Mouse (Mus musculus): ENCODE results near the gene Phf6. TPM values are rescaled to one million over a fixed set of nuclear protein-coding genes. Genes with fewer than 3 reads are reported as not detected.
"Not testable (repeated sequence)": the region's sequence is repeated elsewhere in the genome, so short reads cannot be mapped to it uniquely, and the experiment has no call there.

Gene Phf6
- 103 and 104 TPM in 2 replicates for polyA plus RNA-seq (2016; fragmentation: Nextera tagmentation; extraction: Ambion mirVana)

DNA sequence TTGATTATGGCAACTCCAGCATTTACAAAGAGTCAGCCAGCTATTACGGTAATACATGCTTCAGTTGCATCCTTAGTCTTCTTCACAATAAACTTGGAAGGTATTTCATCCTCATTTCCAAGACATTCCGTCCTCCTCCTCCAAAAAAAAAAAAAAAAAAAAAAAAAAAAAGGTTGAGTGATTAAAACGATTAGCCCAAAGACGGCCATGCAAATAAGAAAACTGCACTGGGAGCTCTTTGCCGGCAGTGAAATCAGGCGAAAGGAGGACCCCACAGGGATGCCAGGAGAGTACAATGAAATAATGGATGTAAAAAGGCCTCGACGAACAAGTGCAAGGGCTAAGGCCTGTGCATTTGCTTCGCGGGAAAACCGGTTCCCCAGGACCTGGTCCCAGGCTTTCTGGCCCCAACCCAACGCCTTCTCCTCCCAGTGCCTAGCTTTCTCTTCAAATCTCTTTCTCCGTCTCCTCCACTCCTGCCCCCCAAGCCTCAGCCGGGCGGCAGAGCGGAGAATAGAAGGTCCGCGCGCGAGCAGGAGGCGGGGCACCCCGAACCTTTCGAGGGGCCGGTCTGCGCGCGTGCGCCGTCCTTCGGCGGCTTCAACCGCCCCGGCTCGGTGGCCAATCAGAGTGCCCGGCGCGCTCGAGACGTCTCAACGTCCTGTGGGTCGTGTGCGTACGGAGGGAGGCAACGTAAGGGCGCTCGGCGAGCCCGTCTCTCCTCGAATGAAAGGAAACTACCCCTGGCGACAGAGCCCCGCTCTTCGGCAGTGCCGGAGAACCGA is at the start of gene Phf6:
TSS of gene Phf6 (plus strand) at position 680 of the 785 bp plus-strand sequence.
- no peaks in the 10 kb centered on the region for H3K27me3 ChIP-seq (replicated peaks; ENCODE audit: low read depth, poor library complexity, severe bottlenecking)
- no peaks in the 10 kb centered on the region for H3K9me3 ChIP-seq
- H3K27ac ChIP-seq (replicated peaks), result peak within 1 kb of the TSS; percentile 95
- peaks cover 3% of the 10 kb centered on the region; the same call in 1 of the 2 replicates for H3K4me1 ChIP-seq
- H3K4me3 ChIP-seq, result peak within 1 kb of the TSS; percentile 73
- WGBS, result 29% methylated on average over 54 of the region's 54 CpGs
- peak; percentile 93 for DNase-seq (ENCODE audit: low spot score)
- H3K36me3 ChIP-seq (replicated peaks), result no peaks in the 10 kb centered on the region

DNA sequence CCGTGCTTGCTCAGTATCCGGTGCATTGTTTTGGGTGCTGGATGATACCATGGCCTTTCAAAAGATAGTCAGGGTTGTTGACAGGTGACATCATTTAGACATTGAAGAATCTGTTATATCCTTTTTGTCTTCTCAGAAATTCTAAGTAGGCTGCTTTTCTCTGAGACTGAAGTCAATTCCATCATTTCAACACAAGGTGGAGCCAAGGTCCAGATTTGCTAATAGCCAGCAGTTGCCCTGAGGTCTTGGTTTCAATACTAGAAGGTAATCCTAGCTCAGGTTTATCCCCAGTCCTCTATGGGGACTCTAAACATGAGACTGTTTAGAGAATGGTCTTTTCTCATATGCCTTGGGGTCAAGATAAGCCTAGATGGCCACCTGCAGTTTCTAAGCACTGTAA is 47.9 kb upstream of the Phf6 start:
- H3K4me3 ChIP-seq, result no peak overlapping the region
- 48% methylated on average over 2 of the region's 2 CpGs for WGBS
- H3K9me3 ChIP-seq, result no peaks in the 10 kb centered on the region
- no peak overlapping the region for H3K27ac ChIP-seq (replicated peaks)
- H3K4me1 ChIP-seq, result no peaks in the 10 kb centered on the region
- DNase-seq (ENCODE audit: low spot score), result no peak
- no peaks in the 10 kb centered on the region for H3K27me3 ChIP-seq (replicated peaks; ENCODE audit: low read depth, poor library complexity, severe bottlenecking)
- H3K36me3 ChIP-seq (replicated peaks), result no peaks in the 10 kb centered on the region

DNA sequence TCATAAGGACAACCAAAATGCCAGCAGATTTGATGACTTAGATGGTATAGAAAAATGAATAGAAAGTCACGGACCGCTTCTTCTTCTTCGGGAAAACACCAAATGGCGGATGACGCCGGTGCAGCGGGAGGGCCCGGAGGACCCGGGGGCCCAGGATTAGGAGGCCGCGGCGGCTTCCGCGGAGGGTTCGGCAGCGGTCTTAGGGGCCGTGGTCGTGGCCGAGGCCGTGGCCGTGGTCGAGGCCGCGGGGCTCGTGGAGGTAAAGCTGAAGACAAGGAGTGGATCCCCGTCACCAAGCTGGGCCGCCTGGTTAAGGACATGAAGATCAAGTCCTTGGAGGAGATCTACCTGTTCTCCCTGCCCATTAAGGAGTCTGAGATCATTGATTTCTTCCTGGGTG is 13.6 kb upstream of the Phf6 start:
- H3K4me3 ChIP-seq; H3K27me3 ChIP-seq (replicated peaks; ENCODE audit: low read depth, poor library complexity, severe bottlenecking); H3K36me3 ChIP-seq (replicated peaks); DNase-seq (ENCODE audit: low spot score); H3K9me3 ChIP-seq; H3K4me1 ChIP-seq; H3K27ac ChIP-seq (replicated peaks): not testable (repeated sequence)
- 76% methylated on average over 25 of the region's 27 CpGs for WGBS

- DNase-seq (ENCODE audit: low spot score), result no peak
- no peaks in the 10 kb centered on the region for H3K9me3 ChIP-seq
- WGBS, result 26% methylated on average over 26 of the region's 26 CpGs
- peaks cover 3% of the 10 kb centered on the region; the same call in 1 of the 2 replicates for H3K4me1 ChIP-seq
- H3K4me3 ChIP-seq, result peak overlapping the region; percentile 73
- no peaks in the 10 kb centered on the region for H3K27me3 ChIP-seq (replicated peaks; ENCODE audit: low read depth, poor library complexity, severe bottlenecking)
- H3K36me3 ChIP-seq (replicated peaks), result no peaks in the 10 kb centered on the region
- peak overlapping the region; percentile 95 for H3K27ac ChIP-seq (replicated peaks)
Observed at GRCm38 (mm10) chrX:52912372-52912728, 284 bp downstream of the Phf6 start.

- Histone ChIP-seq H3K27ac (replicated peaks) (peak overlapping the region; percentile 95), H3K9me3 (no peaks in the 10 kb centered on the region), H3K36me3 (replicated peaks) (no peaks in the 10 kb centered on the region), H3K27me3 (replicated peaks; ENCODE audit: low read depth, poor library complexity, severe bottlenecking) (no peaks in the 10 kb centered on the region), H3K4me1 (peaks cover 3% of the 10 kb centered on the region; the same call in 1 of the 2 replicates), H3K4me3 (peak overlapping the region; percentile 73)
- DNase-seq (ENCODE audit: low spot score), result peak; percentile 29
- 22% methylated on average over 31 of the region's 31 CpGs for WGBS
Observed at GRCm38 (mm10) chrX:52912826-52913701, 998 bp downstream of the Phf6 start.

GRCm38 (mm10) chrX:52913856-52914255 is 1.8 kb downstream of the Phf6 start:
- WGBS, result 63% methylated on average over 4 of the region's 4 CpGs
- peak overlapping the region; percentile 73 for H3K4me3 ChIP-seq
- no peak overlapping the region for H3K27ac ChIP-seq (replicated peaks)
- no peak for DNase-seq (ENCODE audit: low spot score)
- no peaks in the 10 kb centered on the region for H3K36me3 ChIP-seq (replicated peaks)
- peaks cover 3% of the 10 kb centered on the region; the same call in 1 of the 2 replicates for H3K4me1 ChIP-seq
- H3K27me3 ChIP-seq (replicated peaks; ENCODE audit: low read depth, poor library complexity, severe bottlenecking), result no peaks in the 10 kb centered on the region
- no peaks in the 10 kb centered on the region for H3K9me3 ChIP-seq

DNA sequence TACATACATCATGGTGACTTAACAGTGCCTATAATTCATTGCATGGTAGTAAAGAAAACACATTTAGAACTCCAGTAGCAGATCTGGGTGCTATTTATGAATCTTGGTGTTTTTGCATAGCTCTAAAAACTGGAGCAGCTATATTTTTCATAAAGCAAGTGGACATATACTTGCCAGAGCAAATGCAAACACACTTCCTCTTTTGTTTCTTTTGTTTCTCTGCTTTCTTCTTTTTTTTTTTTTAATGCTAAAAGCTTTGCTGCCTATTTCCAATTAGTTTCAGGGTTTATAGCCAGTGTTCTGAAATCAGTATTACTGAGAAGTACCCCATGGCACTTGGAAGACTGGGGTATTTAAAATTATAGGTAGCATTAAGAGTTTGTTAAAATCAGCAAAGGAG is 2.6 kb downstream of the Phf6 start:
- Histone ChIP-seq H3K27ac (replicated peaks) (no peak overlapping the region), H3K4me3 (peak overlapping the region; percentile 21; the same call in 1 of the 2 replicates), H3K27me3 (replicated peaks; ENCODE audit: low read depth, poor library complexity, severe bottlenecking) (no peaks in the 10 kb centered on the region), H3K9me3 (no peaks in the 10 kb centered on the region), H3K36me3 (replicated peaks) (no peaks in the 10 kb centered on the region; the same call in 1 of the 2 replicates), H3K4me1 (peaks cover 3% of the 10 kb centered on the region; the same call in 1 of the 2 replicates)
- no peak for DNase-seq (ENCODE audit: low spot score)

DNA sequence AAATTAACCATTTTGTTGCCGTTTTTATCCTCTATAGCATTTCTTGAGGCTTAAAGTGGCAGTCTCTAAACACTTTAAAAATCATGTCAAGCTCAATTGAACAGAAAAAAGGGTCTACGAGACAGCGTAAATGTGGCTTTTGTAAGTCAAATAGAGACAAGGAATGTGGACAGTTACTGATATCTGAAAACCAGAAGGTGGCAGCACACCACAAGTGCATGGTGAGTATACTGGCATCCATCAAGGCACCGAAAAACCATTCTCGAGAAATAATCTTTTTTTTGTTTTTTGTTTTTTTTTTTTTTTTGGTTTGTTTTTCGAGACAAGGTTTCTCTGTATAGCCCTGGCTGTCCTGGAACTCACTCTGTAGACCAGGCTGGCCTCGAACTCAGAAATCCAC is 4.5 kb downstream of the Phf6 start:
- 75% methylated on average over 7 of the region's 7 CpGs for WGBS
- no peaks in the 10 kb centered on the region for H3K9me3 ChIP-seq
- H3K4me1 ChIP-seq, result peaks cover 3% of the 10 kb centered on the region; the same call in 1 of the 2 replicates
- H3K27me3 ChIP-seq (replicated peaks; ENCODE audit: low read depth, poor library complexity, severe bottlenecking), result no peaks in the 10 kb centered on the region
- H3K36me3 ChIP-seq (replicated peaks), result peaks cover 5% of the 10 kb centered on the region; the same call in 1 of the 2 replicates
- no peak overlapping the region for H3K27ac ChIP-seq (replicated peaks)
- no peak overlapping the region for H3K4me3 ChIP-seq
- no peak for DNase-seq (ENCODE audit: low spot score)

DNA sequence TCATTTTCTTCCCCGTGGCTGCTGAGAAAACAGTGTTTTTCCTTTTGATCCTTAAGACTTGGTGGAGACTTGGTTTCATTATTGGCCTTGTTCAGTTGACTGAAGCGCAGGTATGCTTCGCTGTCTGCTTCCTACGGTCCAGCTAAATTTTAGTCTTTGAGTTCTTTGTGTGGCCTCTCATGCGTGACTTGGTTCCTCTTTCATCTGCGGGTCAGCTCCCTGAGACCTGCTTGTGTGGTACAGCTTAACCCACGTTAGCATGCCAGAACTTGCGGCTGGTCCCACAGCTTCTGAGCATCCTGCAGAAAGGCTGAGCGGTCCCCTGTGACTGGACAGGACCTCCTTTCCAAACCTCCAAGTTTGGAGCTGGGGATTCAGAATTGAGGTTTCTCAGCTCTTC is 14.7 kb downstream of the Phf6 start:
- Histone ChIP-seq H3K27ac (replicated peaks) (no peak overlapping the region), H3K9me3 (no peaks in the 10 kb centered on the region), H3K27me3 (replicated peaks; ENCODE audit: low read depth, poor library complexity, severe bottlenecking) (no peaks in the 10 kb centered on the region), H3K4me3 (no peak overlapping the region), H3K4me1 (no peaks in the 10 kb centered on the region), H3K36me3 (replicated peaks) (peaks cover 37% of the 10 kb centered on the region)
- 80% methylated on average over 9 of the region's 9 CpGs for WGBS
- no peak for DNase-seq (ENCODE audit: low spot score)

DNA sequence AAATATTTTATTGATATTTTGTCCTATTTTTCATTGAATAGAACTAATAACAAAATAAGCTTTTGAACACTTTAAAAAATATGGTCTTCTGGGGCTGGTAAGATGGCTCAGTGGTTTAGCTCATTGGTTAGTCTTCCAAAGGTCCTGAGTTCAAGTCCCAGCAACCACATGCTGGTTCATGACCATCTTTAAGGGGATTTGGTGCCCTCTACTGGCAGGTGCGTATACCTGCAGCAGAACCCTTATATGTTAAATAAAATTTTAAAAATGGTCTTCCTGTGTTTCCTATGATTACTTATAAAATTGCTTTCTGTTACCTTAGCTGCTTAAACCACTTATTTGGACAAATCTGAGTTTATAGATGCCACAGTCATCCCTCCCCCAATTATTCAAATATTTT is 16.8 kb downstream of the Phf6 start:
- H3K27ac ChIP-seq (replicated peaks), result no peak overlapping the region
- H3K4me3 ChIP-seq, result no peak overlapping the region
- no peak for DNase-seq (ENCODE audit: low spot score)
- no peaks in the 10 kb centered on the region for H3K27me3 ChIP-seq (replicated peaks; ENCODE audit: low read depth, poor library complexity, severe bottlenecking)
- H3K36me3 ChIP-seq (replicated peaks), result peaks cover 25% of the 10 kb centered on the region
- WGBS, result 37% methylated on average over 1 of the region's 1 CpGs
- no peaks in the 10 kb centered on the region for H3K9me3 ChIP-seq
- H3K4me1 ChIP-seq, result no peaks in the 10 kb centered on the region

GRCm38 (mm10) chrX:52929779-52930178 is 17.7 kb downstream of the Phf6 start:
- H3K4me1 ChIP-seq, result no peaks in the 10 kb centered on the region
- peaks cover 23% of the 10 kb centered on the region for H3K36me3 ChIP-seq (replicated peaks)
- no peaks in the 10 kb centered on the region for H3K9me3 ChIP-seq
- no peak overlapping the region for H3K4me3 ChIP-seq
- no peaks in the 10 kb centered on the region for H3K27me3 ChIP-seq (replicated peaks; ENCODE audit: low read depth, poor library complexity, severe bottlenecking)
- 81% methylated on average over 3 of the region's 3 CpGs for WGBS
- DNase-seq (ENCODE audit: low spot score), result no peak
- H3K27ac ChIP-seq (replicated peaks), result no peak overlapping the region

DNA sequence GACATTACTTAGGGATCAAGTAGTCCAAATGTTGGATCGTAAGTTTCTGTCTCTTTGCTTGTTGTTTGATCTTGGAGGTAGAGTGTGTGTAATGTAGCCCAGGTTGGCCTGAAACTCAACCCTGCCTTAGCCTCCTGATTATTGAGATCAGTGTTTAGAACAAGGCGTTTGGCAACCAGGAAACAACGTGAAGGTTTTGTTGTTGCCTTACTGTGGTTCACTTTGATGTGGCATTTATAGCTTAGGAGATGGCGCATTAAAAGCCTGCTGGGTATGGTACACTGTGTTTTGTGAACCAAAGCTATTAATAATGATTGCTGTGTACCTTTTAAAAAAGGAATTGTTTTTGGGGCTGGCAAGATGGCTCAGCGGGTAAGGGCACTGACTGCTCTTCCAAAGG is 18.1 kb downstream of the Phf6 start:
- Histone ChIP-seq H3K27ac (replicated peaks) (no peak overlapping the region), H3K4me3 (no peak overlapping the region), H3K9me3 (no peaks in the 10 kb centered on the region), H3K4me1 (no peaks in the 10 kb centered on the region), H3K36me3 (replicated peaks) (peaks cover 21% of the 10 kb centered on the region), H3K27me3 (replicated peaks; ENCODE audit: low read depth, poor library complexity, severe bottlenecking) (no peaks in the 10 kb centered on the region)
- WGBS, result 88% methylated on average over 5 of the region's 5 CpGs
- DNase-seq (ENCODE audit: low spot score), result no peak

Data from embryonic facial prominence, embryonic 10.5 days (tissue).